Mouse (Mus musculus) cerebellum, adult 2 months (tissue): ENCODE measurements around the gene Rpa1.

ENCODE experiments used
- CTCF ChIP-seq: fragments of 200-500 bp; IDR thresholded peaks from 2 replicates; pipeline ENCODE4 v1.5.1; 2011; ENCODE audit warnings: low read depth, mild to moderate bottlenecking, control low read depth, low read length, moderate library complexity, borderline replicate concordance; ENCODE audit not compliant: insufficient read depth
- POLR2A ChIP-seq: fragments of 200-500 bp; IDR thresholded peaks from 2 replicates; pipeline ENCODE4 v1.6.1; 2011; ENCODE audit warnings: low read length, control low read depth, borderline replicate concordance; ENCODE audit not compliant: insufficient read depth

DNA sequence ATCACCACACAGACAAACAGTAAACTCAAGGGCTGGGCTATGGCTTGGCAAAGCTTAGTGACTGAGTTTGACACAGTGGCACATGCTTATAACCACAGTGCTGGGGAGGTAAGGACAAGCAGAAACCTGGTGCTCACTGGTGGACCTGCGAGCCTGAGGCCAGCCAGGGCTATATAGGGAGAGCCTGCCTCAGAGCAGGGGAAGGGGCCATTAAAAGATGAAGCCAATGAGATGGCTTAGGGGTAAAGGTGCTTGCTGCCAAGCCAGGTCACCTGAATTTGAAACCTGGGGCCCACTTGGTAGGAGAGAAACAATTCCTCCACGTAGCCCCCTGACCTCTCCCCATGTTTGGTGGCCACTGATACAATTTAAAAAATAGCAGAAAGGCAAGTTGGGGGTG, 5.0 kb downstream of the Rpa1 start:
- TF ChIP-seq CTCF = no peak
- no peak for TF ChIP-seq POLR2A
